Mouse (Mus musculus) kidney, adult 2 months (tissue): Measurements from ENCODE around the gene Hspb1. TPM values are rescaled to one million over a fixed set of nuclear protein-coding genes. Genes with fewer than 3 reads are reported as not detected.

Experiments
- DNase-seq: peaks from one replicate; pipeline ENCODE4 v3.0.0; 2021
- H3K27ac ChIP-seq: fragments of 200-500 bp; 2 replicates; pipeline ENCODE4 v1.5.1; 2012; ENCODE audit warnings: low read depth, low read length, control low read depth, inconsistent platforms; ENCODE audit not compliant: insufficient read depth
- H3K27me3 ChIP-seq: fragments of 200-500 bp; replicated peaks from 2 replicates; pipeline ENCODE4 v1.6.1; 2012; ENCODE audit warnings: mild to moderate bottlenecking, moderate library complexity, low read length, inconsistent platforms; ENCODE audit not compliant: control insufficient read depth, insufficient read depth
- H3K36me3 ChIP-seq: fragments of 200-500 bp; 2 replicates; pipeline ENCODE4 v1.6.1; 2012; ENCODE audit warnings: mild to moderate bottlenecking, moderate library complexity, low read length, inconsistent platforms; ENCODE audit not compliant: control insufficient read depth, insufficient read depth
- H3K4me1 ChIP-seq: fragments of 200-500 bp; 2 replicates; pipeline ENCODE4 v1.6.1; 2011; ENCODE audit warnings: low read length; ENCODE audit not compliant: control insufficient read depth, insufficient read depth
- H3K4me3 ChIP-seq: fragments of 200-500 bp; 2 replicates; pipeline ENCODE4 v1.5.1; 2011; ENCODE audit warnings: mild to moderate bottlenecking, low read depth, low read length, control low read depth; ENCODE audit not compliant: insufficient read depth
- CTCF ChIP-seq: fragments of 200-500 bp; conservative IDR thresholded peaks from 2 replicates; pipeline ENCODE4 v1.5.1; 2011; ENCODE audit warnings: low read depth, mild to moderate bottlenecking, control low read depth, low read length, moderate library complexity, mixed read lengths; ENCODE audit not compliant: insufficient read depth, insufficient read length
- POLR2A ChIP-seq: fragments of 200-500 bp; IDR thresholded peaks from one replicate; pipeline ENCODE4 v1.6.1; 2011; ENCODE audit warnings: low read depth, low read length, control low read depth
- WGBS: fragments of 180-500 bp; shearing (Covaris S2); methylation state at CpG from one replicate; pipeline ENCODE4 v1.1.7; 2018; 5-methylcytosine and 5-hydroxymethylcytosine counted together
- polyA plus RNA-seq: library from polyadenylated mRNA; depleted of rRNA; stranded (reverse); fragments of >200 nt; gene quantifications from 2 replicates; pipeline ENCODE4 v1.2.3, GENCODE M21; 2012

Hspb1 gene
- polyA plus RNA-seq, 1 experiment = 77.8 TPM

DNA sequence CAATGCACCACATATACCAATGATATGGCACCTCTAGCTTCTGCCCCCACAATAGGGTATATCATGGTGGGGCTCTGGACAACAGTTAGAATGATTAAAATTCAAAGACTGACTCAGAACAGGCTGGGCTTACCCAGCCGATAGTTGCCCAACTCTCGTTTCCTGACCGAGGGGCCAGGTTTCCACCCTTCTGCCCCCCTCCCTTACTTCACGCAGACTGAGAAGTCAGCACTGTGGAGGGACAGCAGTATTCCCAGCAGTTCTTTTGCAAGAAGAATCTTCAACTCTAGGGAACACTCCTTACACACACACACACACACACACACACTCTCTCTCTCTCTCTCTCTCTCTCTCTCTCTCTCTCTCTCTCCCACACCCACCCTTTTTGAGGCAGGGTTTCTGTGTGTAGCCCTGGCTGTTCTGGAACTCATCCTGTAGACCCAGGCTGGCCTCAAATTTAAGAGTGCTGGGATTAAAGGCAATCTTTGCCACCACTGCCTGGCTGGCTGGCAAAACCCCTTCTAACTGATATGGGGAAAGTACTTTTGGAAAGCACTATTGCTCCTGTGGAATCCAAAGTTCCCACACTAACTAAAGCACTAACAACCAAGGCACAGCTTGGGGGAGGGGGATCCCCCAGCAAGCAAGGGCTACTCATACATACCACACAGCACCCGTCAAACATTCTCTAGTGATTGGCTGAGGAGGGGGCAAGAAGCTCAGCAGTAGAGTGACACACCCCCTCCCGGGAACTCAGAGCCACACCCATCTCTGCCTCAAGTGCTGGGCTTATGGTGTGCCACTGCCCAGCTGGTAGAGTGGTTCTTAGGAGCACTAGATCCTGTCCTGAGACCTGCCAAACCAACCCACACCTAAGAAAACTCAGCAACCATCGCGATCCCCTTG lies 17.9 kb downstream of the Hspb1 start:
- Histone ChIP-seq H3K27ac (no peak overlapping the region), H3K36me3 (peaks cover 2% of the 10 kb centered on the region; the same call in 1 of the 2 replicates), H3K27me3 (no peaks in the 10 kb centered on the region), H3K4me1 (no peaks in the 10 kb centered on the region), H3K4me3 (no peak overlapping the region)
- DNase-seq = no peak
- WGBS = 51% methylated on average over 8 of the region's 8 CpGs
- TF ChIP-seq POLR2A (no peak), CTCF (no peak)

DNA sequence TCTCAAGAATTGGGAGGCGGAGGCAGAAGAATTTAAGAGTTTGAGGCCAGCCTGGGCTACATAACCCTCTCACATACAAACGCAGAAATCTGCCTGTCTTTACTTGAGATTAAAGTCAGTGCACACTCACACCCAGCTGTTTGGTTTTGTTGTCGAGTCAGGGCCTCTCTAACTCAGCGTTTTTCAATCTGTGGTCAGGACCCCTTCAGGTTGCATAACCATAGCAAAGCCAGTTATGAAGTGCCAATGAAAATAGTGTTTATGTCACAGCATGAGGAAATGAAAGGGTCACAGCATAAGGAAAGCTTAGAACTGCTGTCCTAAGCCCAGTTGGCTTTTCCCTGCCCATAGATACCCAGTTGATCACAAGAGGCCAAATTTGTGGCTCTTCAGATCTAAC lies 19.1 kb downstream of the Hspb1 start:
- 67% methylated on average over 4 of the region's 4 CpGs for WGBS
- H3K4me3 ChIP-seq = no peak overlapping the region
- H3K27me3 ChIP-seq = no peaks in the 10 kb centered on the region
- H3K36me3 ChIP-seq = peaks cover 5% of the 10 kb centered on the region; the same call in 1 of the 2 replicates
- no peak overlapping the region for H3K27ac ChIP-seq
- no peak for TF ChIP-seq CTCF
- no peak for TF ChIP-seq POLR2A
- no peaks in the 10 kb centered on the region for H3K4me1 ChIP-seq
- DNase-seq = no peak

DNA sequence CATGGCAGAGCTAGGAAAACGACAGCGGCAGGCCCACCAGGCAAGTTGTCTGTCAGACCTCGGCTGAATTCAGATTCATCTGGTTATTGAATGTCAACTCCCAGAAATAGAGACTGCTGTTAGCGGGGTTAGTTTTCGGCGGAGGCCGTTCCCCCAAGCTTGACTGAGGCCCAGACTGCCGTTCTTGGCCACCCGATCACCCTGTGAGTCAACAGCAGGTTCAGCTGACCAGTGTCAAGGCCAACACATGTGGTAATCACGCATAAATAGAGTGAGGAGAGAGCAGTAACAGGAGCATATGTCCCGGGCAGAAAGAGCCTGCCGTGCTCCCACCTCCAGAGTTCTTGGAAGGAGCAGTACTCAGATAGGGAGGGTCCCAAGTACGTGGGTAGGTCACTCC lies 19.5 kb downstream of the Hspb1 start:
- 67% methylated on average over 13 of the region's 13 CpGs for WGBS
- Histone ChIP-seq H3K4me3 (no peak overlapping the region), H3K4me1 (no peaks in the 10 kb centered on the region), H3K27ac (no peak overlapping the region), H3K36me3 (peaks cover 5% of the 10 kb centered on the region; the same call in 1 of the 2 replicates), H3K27me3 (no peaks in the 10 kb centered on the region)
- TF ChIP-seq CTCF = no peak
- TF ChIP-seq POLR2A = no peak
- no peak for DNase-seq

DNA sequence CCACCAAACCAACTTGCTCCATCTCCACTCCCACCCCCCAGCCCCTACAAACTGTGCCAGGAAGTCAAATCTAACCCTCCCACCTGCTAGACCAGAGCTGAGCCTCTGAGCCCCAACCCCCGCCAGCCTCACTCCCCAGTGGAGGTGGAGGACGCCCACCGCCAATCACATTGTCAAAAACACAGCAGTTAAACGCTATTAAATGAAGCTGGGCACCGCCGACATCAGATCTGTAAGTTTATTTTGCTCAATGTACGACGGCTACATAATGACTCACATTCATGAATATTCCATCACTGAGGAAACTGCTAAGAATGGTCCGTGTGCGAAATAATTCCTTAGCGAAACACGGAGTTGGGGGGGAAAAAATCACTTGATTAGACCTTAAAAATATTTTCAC lies 20.5 kb downstream of the Hspb1 start:
- no peak for TF ChIP-seq POLR2A
- TF ChIP-seq CTCF = no peak
- Histone ChIP-seq H3K36me3 (peaks cover 5% of the 10 kb centered on the region; the same call in 1 of the 2 replicates), H3K27ac (no peak overlapping the region), H3K4me3 (no peak overlapping the region), H3K4me1 (no peaks in the 10 kb centered on the region), H3K27me3 (no peaks in the 10 kb centered on the region)
- DNase-seq = no peak
- 72% methylated on average over 12 of the region's 12 CpGs for WGBS

DNA sequence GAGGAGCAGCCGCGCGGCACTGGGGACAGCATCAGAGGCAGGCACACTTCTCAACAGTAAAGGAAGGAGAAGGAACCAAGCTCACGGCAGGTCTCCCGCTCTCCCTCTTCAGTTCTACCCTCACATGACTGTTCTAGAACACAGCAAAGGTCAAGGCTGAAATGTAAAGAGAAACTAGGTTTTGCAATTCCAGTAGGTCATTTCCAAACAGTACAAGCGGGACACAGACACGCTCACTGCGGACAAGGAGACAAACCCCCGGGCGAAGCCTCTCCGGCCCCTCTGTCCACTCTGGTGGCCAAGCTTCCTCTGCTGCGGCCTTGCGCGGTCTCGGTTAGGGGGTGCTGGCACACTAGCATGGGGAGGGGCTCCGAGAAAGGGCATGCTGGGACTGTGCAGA lies 21.3 kb downstream of the Hspb1 start:
- WGBS = 86% methylated on average over 16 of the region's 16 CpGs
- no peak for TF ChIP-seq POLR2A
- no peak for TF ChIP-seq CTCF
- H3K27me3 ChIP-seq = no peaks in the 10 kb centered on the region
- peaks cover 5% of the 10 kb centered on the region; the same call in 1 of the 2 replicates for H3K36me3 ChIP-seq
- DNase-seq = no peak
- no peaks in the 10 kb centered on the region; the same call in 1 of the 2 replicates for H3K4me1 ChIP-seq
- no peak overlapping the region for H3K4me3 ChIP-seq
- H3K27ac ChIP-seq = no peak overlapping the region

DNA sequence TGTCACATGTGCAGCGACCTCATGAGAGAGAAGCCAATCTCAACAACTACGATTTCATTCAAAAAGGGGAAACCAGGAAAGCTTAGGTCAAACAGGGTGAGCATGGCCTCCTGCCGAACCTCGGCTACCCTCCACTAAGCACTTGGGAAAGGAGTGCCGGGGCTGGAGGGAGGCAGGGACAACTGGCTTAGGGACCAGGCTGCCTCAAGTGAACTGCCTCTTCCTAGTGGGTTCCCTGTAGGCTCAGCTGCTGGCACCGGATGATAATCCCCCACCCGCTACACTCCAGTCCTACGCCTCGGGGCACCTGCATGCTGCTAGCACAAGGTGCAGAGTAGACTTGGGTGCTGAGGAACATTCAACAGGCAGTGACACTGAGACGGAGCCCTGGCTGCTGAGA lies 21.9 kb downstream of the Hspb1 start:
- Histone ChIP-seq H3K27ac (no peak overlapping the region), H3K4me1 (no peaks in the 10 kb centered on the region; the same call in 1 of the 2 replicates), H3K27me3 (no peaks in the 10 kb centered on the region), H3K4me3 (no peak overlapping the region), H3K36me3 (peaks cover 5% of the 10 kb centered on the region; the same call in 1 of the 2 replicates)
- no peak for DNase-seq
- no peak for TF ChIP-seq CTCF
- no peak for TF ChIP-seq POLR2A
- WGBS = 72% methylated on average over 10 of the region's 10 CpGs

DNA sequence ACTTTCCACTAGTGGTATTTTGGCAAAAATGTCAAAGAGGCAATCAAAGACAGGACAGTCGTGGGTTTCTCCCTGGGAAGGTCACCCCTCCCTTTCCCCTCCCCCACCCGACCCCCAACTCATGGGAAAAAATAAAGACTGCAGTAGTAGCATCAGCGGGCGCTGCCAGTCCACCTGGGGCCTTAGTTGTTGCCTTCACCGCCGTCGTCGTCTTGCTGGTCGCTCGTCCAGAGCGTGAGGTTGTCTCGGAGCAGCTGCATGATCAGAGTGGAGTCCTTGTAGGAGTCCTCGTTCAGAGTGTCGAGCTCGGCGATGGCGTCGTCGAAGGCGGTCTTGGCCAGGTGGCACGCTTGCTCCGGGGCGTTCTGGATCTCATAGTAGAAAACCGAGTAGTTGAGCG lies 23.1 kb downstream of the Hspb1 start:
- no peak overlapping the region for H3K4me3 ChIP-seq
- no peak for DNase-seq
- H3K36me3 ChIP-seq = peaks cover 5% of the 10 kb centered on the region; the same call in 1 of the 2 replicates
- WGBS = 87% methylated on average over 25 of the region's 25 CpGs
- TF ChIP-seq POLR2A (no peak), CTCF (no peak)
- no peak overlapping the region for H3K27ac ChIP-seq
- no peaks in the 10 kb centered on the region; the same call in 1 of the 2 replicates for H3K4me1 ChIP-seq
- H3K27me3 ChIP-seq = no peaks in the 10 kb centered on the region
